In genomic region chr1:39234815-39235449, GRCm38 (mm10) we compare ENCODE assay signal across 22 mouse cellular contexts. TPM values are rescaled to one million over a fixed set of nuclear protein-coding genes. Genes with fewer than 3 reads are reported as not detected.
DNase-seq lines count a peak whose midpoint lies in the region; ATAC-seq lines count a peak whose summit lies in the region.
"Had no signal": no experiment of that assay in that cellular context is flagged by ENCODE, and none has a peak within 500 bp of the region (broad histone marks: within the 10 kb centered on the region; RNA-seq: fewer than 3 reads in every experiment).

No protein-coding gene starts in this region.

- no peak overlapping the region for H3K4me3 ChIP-seq in forebrain, embryonic 16.5 days (replicated peaks; ENCODE audit: low read length)
- H3K4me3 ChIP-seq: embryonic facial prominence, embryonic 15.5 days; liver, embryonic 15.5 days; midbrain, embryonic 13.5 days; myocyte; neural tube, embryonic 15.5 days had no signal

- no peaks in the 10 kb centered on the region for H3K9me3 ChIP-seq in forebrain, embryonic 16.5 days (ENCODE audit: control insufficient read depth, low read length)
- H3K9me3 ChIP-seq: embryonic facial prominence, embryonic 15.5 days; liver, embryonic 15.5 days; midbrain, embryonic 13.5 days; neural tube, embryonic 15.5 days had no signal

- H3K4me1 ChIP-seq in forebrain, embryonic 16.5 days (replicated peaks; ENCODE audit: control insufficient read depth, insufficient read depth, low read length): no peaks in the 10 kb centered on the region
- H3K4me1 ChIP-seq: embryonic facial prominence, embryonic 15.5 days; liver, embryonic 15.5 days; midbrain, embryonic 13.5 days; neural tube, embryonic 15.5 days had no signal

- no peak overlapping the region for H3K4me2 ChIP-seq in forebrain, embryonic 16.5 days (ENCODE audit: low read length)
- H3K4me2 ChIP-seq: embryonic facial prominence, embryonic 15.5 days; liver, embryonic 15.5 days; midbrain, embryonic 13.5 days; neural tube, embryonic 15.5 days had no signal

- H3K27me3 ChIP-seq in forebrain, embryonic 16.5 days (replicated peaks; ENCODE audit: control insufficient read depth, insufficient read depth, low read length): no peaks in the 10 kb centered on the region
- H3K27me3 ChIP-seq: embryonic facial prominence, embryonic 15.5 days; liver, embryonic 15.5 days; midbrain, embryonic 13.5 days; neural tube, embryonic 15.5 days had no signal

- ATAC-seq in CD4-positive, CD25-positive, alpha-beta regulatory T cell, adult 4 months: peak; percentile 84
- no peak for ATAC-seq in forebrain, embryonic 16.5 days
- ATAC-seq: forebrain, postnatal 0 days; hindbrain, embryonic 16.5 days; midbrain, embryonic 13.5 days had no signal

- H3K36me3 ChIP-seq in forebrain, embryonic 16.5 days (ENCODE audit: control insufficient read depth, insufficient read depth): no peaks in the 10 kb centered on the region
- H3K36me3 ChIP-seq: embryonic facial prominence, embryonic 15.5 days; liver, embryonic 15.5 days; midbrain, embryonic 13.5 days; neural tube, embryonic 15.5 days had no signal

- WGBS in forebrain, embryonic 16.5 days: 91% methylated on average over 11 of the region's 11 CpGs

- no peak overlapping the region for H3K9ac ChIP-seq in forebrain, embryonic 16.5 days (replicated peaks; ENCODE audit: low read depth, low read length)
- H3K9ac ChIP-seq: embryonic facial prominence, embryonic 15.5 days; forebrain, postnatal 0 days; liver, embryonic 15.5 days; midbrain, embryonic 13.5 days; neural tube, embryonic 15.5 days had no signal

- H3K27ac ChIP-seq in forebrain, embryonic 16.5 days (ENCODE audit: low read length): no peak overlapping the region
- H3K27ac ChIP-seq: embryonic facial prominence, embryonic 15.5 days; liver, embryonic 15.5 days; midbrain, embryonic 13.5 days; neural tube, embryonic 15.5 days had no signal

- DNase-seq in adrenal gland, postnatal 14 days: peak; percentile 31
- no peak for DNase-seq in adrenal gland, adult 8-10 months
- DNase-seq in induced T-regulatory cell, adult 2 months (ENCODE audit: low read depth): peak; percentile 79
- DNase-seq in naive thymus-derived CD4-positive, alpha-beta T cell, adult 2 months (ENCODE audit: low read depth): peak; percentile 55
- DNase-seq in adipocyte (ENCODE audit: low spot score): no peak
- no peak for DNase-seq in thymus, postnatal 14 days
- DNase-seq: cerebellum, adult 18-20 months; cerebellum, postnatal 25 days; forebrain, postnatal 0 days; heart, postnatal 4 days; kidney, adult 9 months; layer of hippocampus, postnatal 36 days; right cerebral cortex, postnatal 14 days; thymus, adult 2 months had no signal

RNA-seq across cellular contexts. Expression of gene Npas2, which starts 41.4 kb away (rescaled TPM):
- 4.5 and 9.7 TPM in 2 replicates for total RNA-seq in adrenal gland, postnatal 14 days (2021)
- 1 to 10 TPM in 3 of 4 experiments, under 1 TPM in 1; 0.80 to 1.5 (median 1.3) TPM for total RNA-seq in adrenal gland, adult 8-10 months (2022)
- polyA plus RNA-seq in CD4-positive, CD25-positive, alpha-beta regulatory T cell, adult 4 months (2017; shearing (Covaris generic)): under 1 TPM; 0.17 to 0.32 TPM
- 1.3 and 1.6 TPM in 2 replicates for polyA plus RNA-seq in forebrain, embryonic 16.5 days (2015; fragmentation: Nextera tagmentation; extraction: Ambion mirVana)

Comparison
In these comparisons a context has a peak if more than half of its experiments do, and no peak if none do; other contexts are left out.
1. DNase-seq: peak in adrenal gland, postnatal 14 days (single experiment), induced T-regulatory cell, adult 2 months (single experiment) and naive thymus-derived CD4-positive, alpha-beta T cell, adult 2 months (single experiment); none in adrenal gland, adult 8-10 months (single experiment), adipocyte (single experiment) and thymus, postnatal 14 days (single experiment).